Mouse (Mus musculus): Measurements from ENCODE around the gene Zdhhc14. TPM values are rescaled to one million over a fixed set of nuclear protein-coding genes. Genes with fewer than 3 reads are reported as not detected.

The Zdhhc14 gene
- polyA plus RNA-seq, 1 experiment: 0.86 TPM

- Histone ChIP-seq H3K27me3 (ENCODE audit: control insufficient read depth, insufficient read depth, insufficient read length) (no peaks in the 10 kb centered on the region), H3K36me3 (ENCODE audit: control insufficient read depth, insufficient read depth) (no peaks in the 10 kb centered on the region)
- TF ChIP-seq MAX (IDR thresholded peaks at IDR 0.05; ENCODE audit: low read depth) (no peak), MYOD1 (IDR thresholded peaks at IDR 0.05; ENCODE audit: control insufficient read depth in 1 of 3, insufficient read length in 2 of 3, low read depth in 2 of 3) (no peak), SRF (IDR thresholded peaks at IDR 0.05; ENCODE audit: control insufficient read depth, insufficient read length, low read depth) (no peak), CEBPB (IDR thresholded peaks at IDR 0.05; ENCODE audit: insufficient read depth, poor library complexity, severe bottlenecking) (no peak), REST (IDR thresholded peaks at IDR 0.05; ENCODE audit: insufficient read depth, insufficient read length) (no peak), TCF3 (IDR thresholded peaks at IDR 0.05; ENCODE audit: insufficient read length, low read depth) (no peak), USF1 (IDR thresholded peaks at IDR 0.05; ENCODE audit: low read depth) (no peak), E2F4 (IDR thresholded peaks at IDR 0.05; ENCODE audit: insufficient read depth) (no peak), POLR2AphosphoS2 (IDR thresholded peaks at IDR 0.05; ENCODE audit: insufficient read length, low read depth) (no peak), POLR2A (IDR thresholded peaks at IDR 0.05; ENCODE audit: insufficient read length, low read depth) (no peak), TCF12 (IDR thresholded peaks at IDR 0.05; ENCODE audit: insufficient read depth, poor library complexity, severe bottlenecking) (no peak), MYOG (IDR thresholded peaks at IDR 0.05; ENCODE audit: control insufficient read depth in 1 of 3, insufficient read depth in 1 of 3, insufficient read length in 2 of 3, low read depth in 2 of 3) (no peak)
These were observed 288.0 kb downstream of the Zdhhc14 start for GRCm38 (mm10) chr17:5780213-5780975.

GRCm38 (mm10) chr17:5785238-5785637 lies 292.9 kb downstream of the Zdhhc14 start:
- Histone ChIP-seq H3K4me3 (no peak overlapping the region), H3K79me2 (ENCODE audit: control insufficient read depth, insufficient read depth) (no peaks in the 10 kb centered on the region), H3K27me3 (ENCODE audit: control insufficient read depth, insufficient read depth, insufficient read length) (no peaks in the 10 kb centered on the region), H3ac (ENCODE audit: control insufficient read depth, insufficient read length) (no peak overlapping the region), H3K36me3 (ENCODE audit: control insufficient read depth, insufficient read depth) (no peaks in the 10 kb centered on the region), H3K4me2 (ENCODE audit: low read depth) (no peak overlapping the region)
- TF ChIP-seq MYOG (IDR thresholded peaks at IDR 0.05; ENCODE audit: control insufficient read depth in 1 of 3, insufficient read depth in 1 of 3, insufficient read length in 2 of 3, low read depth in 2 of 3): no peak
- no peak for TF ChIP-seq SRF (IDR thresholded peaks at IDR 0.05; ENCODE audit: control insufficient read depth, insufficient read length, low read depth)
- TF ChIP-seq POLR2A (IDR thresholded peaks at IDR 0.05; ENCODE audit: insufficient read length, low read depth): no peak
- no peak for TF ChIP-seq MAX (IDR thresholded peaks at IDR 0.05; ENCODE audit: low read depth)
- TF ChIP-seq POLR2AphosphoS2 (IDR thresholded peaks at IDR 0.05; ENCODE audit: insufficient read length, low read depth): no peak
- no peak for TF ChIP-seq CEBPB (IDR thresholded peaks at IDR 0.05; ENCODE audit: insufficient read depth, poor library complexity, severe bottlenecking)
- no peak for TF ChIP-seq E2F4 (IDR thresholded peaks at IDR 0.05; ENCODE audit: insufficient read depth)
- no peak for TF ChIP-seq TCF12 (IDR thresholded peaks at IDR 0.05; ENCODE audit: insufficient read depth, poor library complexity, severe bottlenecking)
- no peak for TF ChIP-seq REST (IDR thresholded peaks at IDR 0.05; ENCODE audit: insufficient read depth, insufficient read length)

More at GRCm38 (mm10) chr17:5780213-5780975, 288.0 kb downstream of the Zdhhc14 start:
- H3K79me2 ChIP-seq (ENCODE audit: control insufficient read depth, insufficient read depth): no peaks in the 10 kb centered on the region
- H3K4me3 ChIP-seq: no peak overlapping the region
- no peak overlapping the region for H3K4me2 ChIP-seq (ENCODE audit: low read depth)
- H3ac ChIP-seq (ENCODE audit: control insufficient read depth, insufficient read length): no peak overlapping the region

- Histone ChIP-seq H3K36me3 (ENCODE audit: control insufficient read depth, insufficient read depth) (no peaks in the 10 kb centered on the region), H3K4me2 (ENCODE audit: low read depth) (no peak overlapping the region), H3K4me3 (no peak overlapping the region), H3ac (ENCODE audit: control insufficient read depth, insufficient read length) (no peak overlapping the region), H3K27me3 (ENCODE audit: control insufficient read depth, insufficient read depth, insufficient read length) (no peaks in the 10 kb centered on the region), H3K79me2 (ENCODE audit: control insufficient read depth, insufficient read depth) (no peaks in the 10 kb centered on the region)
- no peak for TF ChIP-seq TCF3 (IDR thresholded peaks at IDR 0.05; ENCODE audit: insufficient read length, low read depth)
- no peak for TF ChIP-seq POLR2A (IDR thresholded peaks at IDR 0.05; ENCODE audit: insufficient read length, low read depth)
- no peak for TF ChIP-seq USF1 (IDR thresholded peaks at IDR 0.05; ENCODE audit: low read depth)
- no peak for TF ChIP-seq REST (IDR thresholded peaks at IDR 0.05; ENCODE audit: insufficient read depth, insufficient read length)
- no peak for TF ChIP-seq E2F4 (IDR thresholded peaks at IDR 0.05; ENCODE audit: insufficient read depth)
- TF ChIP-seq TCF12 (IDR thresholded peaks at IDR 0.05; ENCODE audit: insufficient read depth, poor library complexity, severe bottlenecking): no peak
- TF ChIP-seq SRF (IDR thresholded peaks at IDR 0.05; ENCODE audit: control insufficient read depth, insufficient read length, low read depth): no peak
- no peak for TF ChIP-seq CEBPB (IDR thresholded peaks at IDR 0.05; ENCODE audit: insufficient read depth, poor library complexity, severe bottlenecking)
These were observed 299.9 kb downstream of the Zdhhc14 start for GRCm38 (mm10) chr17:5792164-5792791.

- Histone ChIP-seq H3K36me3 (ENCODE audit: control insufficient read depth, insufficient read depth) (no peaks in the 10 kb centered on the region), H3ac (ENCODE audit: control insufficient read depth, insufficient read length) (no peak overlapping the region), H3K79me2 (ENCODE audit: control insufficient read depth, insufficient read depth) (no peaks in the 10 kb centered on the region), H3K27me3 (ENCODE audit: control insufficient read depth, insufficient read depth, insufficient read length) (no peaks in the 10 kb centered on the region), H3K4me2 (ENCODE audit: low read depth) (no peak overlapping the region), H3K4me3 (no peak overlapping the region)
- TF ChIP-seq TCF12 (IDR thresholded peaks at IDR 0.05; ENCODE audit: insufficient read depth, poor library complexity, severe bottlenecking): no peak
- TF ChIP-seq E2F4 (IDR thresholded peaks at IDR 0.05; ENCODE audit: insufficient read depth): no peak
- no peak for TF ChIP-seq REST (IDR thresholded peaks at IDR 0.05; ENCODE audit: insufficient read depth, insufficient read length)
- no peak for TF ChIP-seq POLR2AphosphoS2 (IDR thresholded peaks at IDR 0.05; ENCODE audit: insufficient read length, low read depth)
These were observed 301.2 kb downstream of the Zdhhc14 start for GRCm38 (mm10) chr17:5793593-5793992.

- H3K4me2 ChIP-seq (ENCODE audit: low read depth): no peak overlapping the region
- H3K4me3 ChIP-seq: no peak overlapping the region
- H3ac ChIP-seq (ENCODE audit: control insufficient read depth, insufficient read length): no peak overlapping the region
- TF ChIP-seq MYOG (IDR thresholded peaks at IDR 0.05; ENCODE audit: control insufficient read depth in 1 of 3, insufficient read depth in 1 of 3, insufficient read length in 2 of 3, low read depth in 2 of 3) (no peak), REST (IDR thresholded peaks at IDR 0.05; ENCODE audit: insufficient read depth, insufficient read length) (no peak)
- H3K79me2 ChIP-seq (ENCODE audit: control insufficient read depth, insufficient read depth): no peaks in the 10 kb centered on the region
- H3K36me3 ChIP-seq (ENCODE audit: control insufficient read depth, insufficient read depth): no peaks in the 10 kb centered on the region
- no peaks in the 10 kb centered on the region for H3K27me3 ChIP-seq (ENCODE audit: control insufficient read depth, insufficient read depth, insufficient read length)
These were observed 301.9 kb downstream of the Zdhhc14 start for GRCm38 (mm10) chr17:5794276-5794675.
